Mouse (Mus musculus): ENCODE data around the gene Cog6.

Cog6 gene

DNA sequence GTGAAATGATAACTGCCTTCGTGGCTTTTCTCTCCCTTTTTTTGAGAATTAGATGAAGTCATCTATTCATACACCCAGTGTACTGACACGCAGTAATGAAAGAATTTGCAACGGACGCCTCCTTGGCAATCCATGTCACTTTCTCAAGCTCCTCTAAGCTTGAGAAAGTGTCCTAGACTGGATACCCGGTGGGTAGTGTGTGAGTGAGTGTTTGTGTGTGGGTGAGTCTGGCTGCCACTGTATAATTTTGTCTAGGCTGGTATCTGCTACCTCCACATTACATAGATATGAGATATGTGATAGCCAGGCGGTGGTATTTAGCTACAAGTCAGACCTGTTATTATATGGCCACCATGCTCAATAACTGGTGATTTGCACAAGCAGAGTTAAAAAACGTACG lies 22.7 kb upstream of the Cog6 start:
- TF ChIP-seq POU5F1 (IDR thresholded peaks at IDR 0.05; ENCODE audit: borderline replicate concordance, low read length) (no peak), NANOG (IDR thresholded peaks at IDR 0.05; ENCODE audit: borderline replicate concordance, low read length) (no peak), CTCF (conservative IDR thresholded peaks at IDR 0.05; ENCODE audit: low read length) (no peak)
- Histone ChIP-seq H3K27me3 (ENCODE audit: insufficient read depth, low read length) (peaks cover 72% of the 10 kb centered on the region), H3K9me3 (ENCODE audit: low read length) (no peaks in the 10 kb centered on the region), H3K4me1 (replicated peaks; ENCODE audit: low read depth, low read length) (peaks cover 12% of the 10 kb centered on the region), H3K4me3 (replicated peaks; ENCODE audit: low read length) (no peak overlapping the region), H3K36me3 (ENCODE audit: insufficient read depth, low read length) (no peaks in the 10 kb centered on the region)

DNA sequence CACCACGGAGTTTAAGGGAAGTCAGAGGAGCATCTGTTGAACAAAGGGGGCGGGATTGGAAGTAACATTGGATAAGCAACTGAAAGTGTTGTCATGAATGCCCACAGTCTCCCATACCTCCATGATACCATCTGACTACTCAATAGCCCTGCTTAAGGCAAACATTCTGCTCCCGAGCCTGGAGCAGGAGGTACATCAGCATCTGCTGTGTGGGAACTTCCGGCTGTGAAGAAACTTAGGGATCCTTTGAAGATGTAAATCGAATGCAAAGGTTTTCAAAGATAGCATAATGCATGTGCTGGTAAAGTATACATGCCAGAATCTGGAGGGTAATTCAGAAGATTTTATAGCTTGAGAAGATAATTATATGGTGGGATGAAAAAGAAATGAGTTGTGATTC lies 21.9 kb upstream of the Cog6 start:
- H3K27me3 ChIP-seq (ENCODE audit: insufficient read depth, low read length) = peaks cover 72% of the 10 kb centered on the region
- no peaks in the 10 kb centered on the region for H3K36me3 ChIP-seq (ENCODE audit: insufficient read depth, low read length)
- peaks cover 12% of the 10 kb centered on the region for H3K4me1 ChIP-seq (replicated peaks; ENCODE audit: low read depth, low read length)
- no peaks in the 10 kb centered on the region for H3K9me3 ChIP-seq (ENCODE audit: low read length)
- no peak for TF ChIP-seq CTCF (conservative IDR thresholded peaks at IDR 0.05; ENCODE audit: low read length)
- TF ChIP-seq NANOG (IDR thresholded peaks at IDR 0.05; ENCODE audit: borderline replicate concordance, low read length) = no peak
- TF ChIP-seq POU5F1 (IDR thresholded peaks at IDR 0.05; ENCODE audit: borderline replicate concordance, low read length) = no peak
- no peak overlapping the region for H3K4me3 ChIP-seq (replicated peaks; ENCODE audit: low read length)

DNA sequence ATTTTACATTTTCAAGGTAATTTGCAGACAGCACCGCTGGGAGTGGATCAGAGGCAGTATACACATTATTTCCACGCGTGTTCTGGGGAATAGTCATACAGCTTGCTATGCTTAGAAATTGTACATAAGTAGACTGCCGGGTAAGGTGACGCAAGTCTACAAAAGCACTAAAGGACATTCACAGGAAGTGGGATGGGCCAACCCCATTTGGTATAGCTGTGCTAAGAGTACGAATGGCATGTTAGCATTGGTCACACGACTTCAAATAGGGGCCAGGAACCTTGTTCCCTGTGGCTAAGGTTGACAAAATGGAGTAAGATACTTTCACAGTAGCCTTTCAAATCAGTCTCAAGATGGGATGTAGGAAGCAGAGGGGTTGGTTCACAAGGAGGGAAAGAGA lies 19.9 kb upstream of the Cog6 start:
- H3K36me3 ChIP-seq (ENCODE audit: insufficient read depth, low read length) = no peaks in the 10 kb centered on the region
- no peaks in the 10 kb centered on the region for H3K9me3 ChIP-seq (ENCODE audit: low read length)
- no peak overlapping the region for H3K4me3 ChIP-seq (replicated peaks; ENCODE audit: low read length)
- no peak for TF ChIP-seq NANOG (IDR thresholded peaks at IDR 0.05; ENCODE audit: borderline replicate concordance, low read length)
- TF ChIP-seq CTCF (conservative IDR thresholded peaks at IDR 0.05; ENCODE audit: low read length) = no peak
- H3K27me3 ChIP-seq (ENCODE audit: insufficient read depth, low read length) = peaks cover 52% of the 10 kb centered on the region
- H3K4me1 ChIP-seq (replicated peaks; ENCODE audit: low read depth, low read length) = peaks cover 9% of the 10 kb centered on the region

DNA sequence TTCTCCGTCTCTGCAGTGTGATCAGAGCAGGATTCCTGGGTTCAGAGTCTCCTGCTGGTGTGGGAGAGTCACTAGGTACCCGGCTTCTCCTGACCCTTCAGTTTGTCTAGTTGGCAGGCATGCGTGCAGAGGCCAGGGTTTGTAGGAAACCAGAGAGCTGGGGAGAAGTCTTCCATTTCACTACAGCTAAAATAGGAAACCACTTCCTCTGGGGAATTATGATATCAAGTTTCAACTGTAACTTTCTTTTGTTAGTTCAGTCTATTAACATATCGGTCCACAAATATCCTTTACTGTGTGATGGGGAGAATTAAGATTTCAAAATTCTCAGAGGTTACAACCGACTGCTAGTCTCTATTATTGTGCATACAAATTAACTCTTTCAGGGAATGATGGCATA lies 19.0 kb upstream of the Cog6 start:
- Histone ChIP-seq H3K4me3 (replicated peaks; ENCODE audit: low read length) (no peak overlapping the region), H3K4me1 (replicated peaks; ENCODE audit: low read depth, low read length) (peaks cover 11% of the 10 kb centered on the region), H3K36me3 (ENCODE audit: insufficient read depth, low read length) (no peaks in the 10 kb centered on the region), H3K9me3 (ENCODE audit: low read length) (no peaks in the 10 kb centered on the region), H3K27me3 (ENCODE audit: insufficient read depth, low read length) (peaks cover 43% of the 10 kb centered on the region)
- TF ChIP-seq POU5F1 (IDR thresholded peaks at IDR 0.05; ENCODE audit: borderline replicate concordance, low read length) (no peak), CTCF (conservative IDR thresholded peaks at IDR 0.05; ENCODE audit: low read length) (no peak), NANOG (IDR thresholded peaks at IDR 0.05; ENCODE audit: borderline replicate concordance, low read length) (no peak)

DNA sequence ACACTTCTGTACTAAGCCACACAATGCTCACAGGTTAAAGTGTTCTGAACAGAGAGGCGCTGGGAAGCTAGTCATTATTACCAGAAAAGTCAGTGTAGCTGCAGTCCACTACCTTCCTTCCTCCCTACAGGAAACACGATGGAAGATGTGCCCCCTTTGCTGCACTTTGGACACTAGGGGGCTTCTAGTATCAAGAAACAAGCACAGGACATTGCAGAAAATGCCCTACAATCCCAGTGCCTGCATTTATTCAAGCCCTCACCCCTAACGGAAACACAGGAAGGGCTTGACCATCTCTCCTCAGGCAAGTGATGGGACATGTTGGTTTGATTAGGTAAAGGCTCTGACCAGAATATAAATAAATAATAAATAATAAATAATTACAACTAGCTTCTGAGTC lies 16.4 kb upstream of the Cog6 start:
- H3K4me1 ChIP-seq (replicated peaks; ENCODE audit: low read depth, low read length) = peaks cover 5% of the 10 kb centered on the region
- no peaks in the 10 kb centered on the region for H3K9me3 ChIP-seq (ENCODE audit: low read length)
- TF ChIP-seq CTCF (conservative IDR thresholded peaks at IDR 0.05; ENCODE audit: low read length) (peak; percentile 46), NANOG (IDR thresholded peaks at IDR 0.05; ENCODE audit: borderline replicate concordance, low read length) (no peak), POU5F1 (IDR thresholded peaks at IDR 0.05; ENCODE audit: borderline replicate concordance, low read length) (no peak)
- no peak overlapping the region for H3K4me3 ChIP-seq (replicated peaks; ENCODE audit: low read length)
- peaks cover 22% of the 10 kb centered on the region for H3K27me3 ChIP-seq (ENCODE audit: insufficient read depth, low read length)
- no peaks in the 10 kb centered on the region for H3K36me3 ChIP-seq (ENCODE audit: insufficient read depth, low read length)

DNA sequence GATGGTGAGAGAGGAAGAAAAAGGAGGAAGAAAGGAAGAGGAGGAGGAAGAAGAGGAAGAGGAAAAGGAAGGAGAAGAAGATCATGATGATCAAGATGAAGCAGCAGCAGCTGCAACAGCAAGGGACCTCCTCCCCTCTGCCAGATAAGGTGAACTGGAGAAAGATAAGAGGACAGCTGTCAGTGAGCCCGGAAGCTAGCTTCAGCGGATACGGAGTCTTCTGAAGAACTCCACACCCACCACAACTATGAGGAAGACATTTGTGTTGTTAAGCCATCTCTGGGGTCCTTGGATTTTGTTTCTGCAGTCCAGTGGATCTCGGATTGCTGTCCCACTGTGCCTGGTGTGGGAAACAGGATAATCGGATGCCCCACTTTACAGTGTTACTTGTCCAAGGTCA lies 15.4 kb upstream of the Cog6 start:
- Histone ChIP-seq H3K4me1 (replicated peaks; ENCODE audit: low read depth, low read length) (peaks cover 5% of the 10 kb centered on the region), H3K9me3 (ENCODE audit: low read length) (no peaks in the 10 kb centered on the region), H3K27me3 (ENCODE audit: insufficient read depth, low read length) (peaks cover 15% of the 10 kb centered on the region), H3K4me3 (replicated peaks; ENCODE audit: low read length) (no peak overlapping the region), H3K36me3 (ENCODE audit: insufficient read depth, low read length) (no peaks in the 10 kb centered on the region)
- TF ChIP-seq POU5F1 (IDR thresholded peaks at IDR 0.05; ENCODE audit: borderline replicate concordance, low read length) (no peak), CTCF (conservative IDR thresholded peaks at IDR 0.05; ENCODE audit: low read length) (no peak), NANOG (IDR thresholded peaks at IDR 0.05; ENCODE audit: borderline replicate concordance, low read length) (no peak)

DNA sequence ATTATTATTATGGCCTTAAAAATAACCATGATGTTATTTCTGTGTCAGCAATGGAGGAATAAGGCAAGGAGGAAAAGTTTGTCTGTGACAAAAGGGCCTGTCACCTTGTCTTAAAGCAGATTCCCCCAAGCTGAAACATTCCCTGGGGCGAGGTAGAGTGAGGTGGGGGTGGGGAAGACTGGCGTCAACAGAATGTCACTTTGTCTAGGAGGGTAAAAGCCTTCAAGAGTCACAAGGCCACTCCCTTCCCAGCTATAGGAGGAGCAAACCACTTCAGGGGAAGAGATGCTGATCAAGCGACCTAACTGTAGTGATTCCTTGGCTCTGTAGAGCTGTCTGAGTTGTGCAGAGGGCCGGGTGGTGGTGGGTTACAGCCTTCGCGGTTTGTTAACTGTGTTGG lies 14.5 kb upstream of the Cog6 start:
- Histone ChIP-seq H3K36me3 (ENCODE audit: insufficient read depth, low read length) (no peaks in the 10 kb centered on the region), H3K4me1 (replicated peaks; ENCODE audit: low read depth, low read length) (peaks cover 5% of the 10 kb centered on the region), H3K4me3 (replicated peaks; ENCODE audit: low read length) (no peak overlapping the region), H3K9me3 (ENCODE audit: low read length) (no peaks in the 10 kb centered on the region), H3K27me3 (ENCODE audit: insufficient read depth, low read length) (peaks cover 15% of the 10 kb centered on the region)
- no peak for TF ChIP-seq POU5F1 (IDR thresholded peaks at IDR 0.05; ENCODE audit: borderline replicate concordance, low read length)
- TF ChIP-seq NANOG (IDR thresholded peaks at IDR 0.05; ENCODE audit: borderline replicate concordance, low read length) = no peak
- TF ChIP-seq CTCF (conservative IDR thresholded peaks at IDR 0.05; ENCODE audit: low read length) = no peak

DNA sequence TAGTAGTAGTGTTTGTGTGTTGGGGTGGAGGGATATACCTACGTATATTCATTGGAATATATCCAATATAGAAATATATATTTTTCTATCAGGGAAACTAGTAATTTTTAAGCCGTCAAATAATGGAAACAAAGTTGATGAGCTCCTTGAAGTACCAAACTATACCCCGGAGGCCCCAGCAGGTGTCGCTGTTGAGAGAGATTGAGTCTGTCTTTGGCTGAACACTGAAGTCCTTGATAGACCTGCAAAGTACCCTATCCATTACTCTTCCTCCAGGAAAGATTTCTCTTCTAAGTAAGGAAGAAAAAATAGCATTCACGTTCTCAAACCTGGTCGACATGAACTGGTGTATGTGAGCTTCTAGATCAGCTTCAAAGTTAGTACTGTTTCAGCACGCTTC lies 12.0 kb upstream of the Cog6 start:
- TF ChIP-seq CTCF (conservative IDR thresholded peaks at IDR 0.05; ENCODE audit: low read length) (peak; percentile 81), NANOG (IDR thresholded peaks at IDR 0.05; ENCODE audit: borderline replicate concordance, low read length) (no peak)
- Histone ChIP-seq H3K4me3 (replicated peaks; ENCODE audit: low read length) (no peak overlapping the region), H3K4me1 (replicated peaks; ENCODE audit: low read depth, low read length) (peaks cover 5% of the 10 kb centered on the region), H3K36me3 (ENCODE audit: insufficient read depth, low read length) (no peaks in the 10 kb centered on the region), H3K27me3 (ENCODE audit: insufficient read depth, low read length) (peaks cover 3% of the 10 kb centered on the region; the same call in 1 of the 2 replicates), H3K9me3 (ENCODE audit: low read length) (no peaks in the 10 kb centered on the region)

DNA sequence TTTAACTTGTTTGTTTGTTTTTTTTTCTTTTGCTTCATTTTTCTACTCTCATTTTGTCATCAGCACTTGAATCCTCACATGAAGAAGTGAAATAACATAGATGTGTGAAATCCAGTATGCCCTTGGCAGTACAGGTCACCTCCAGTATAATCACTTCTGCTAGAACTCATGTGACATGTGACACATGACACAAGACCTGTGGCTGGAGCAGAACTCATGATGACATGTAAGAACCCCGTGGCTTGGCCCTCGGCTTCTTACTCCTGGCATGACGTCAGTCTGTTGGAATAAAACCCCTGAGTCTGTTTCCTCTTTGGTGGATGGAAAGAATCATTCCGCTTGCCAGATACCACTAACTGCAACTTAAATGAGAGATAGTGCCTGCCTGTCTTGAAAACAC lies 10.3 kb upstream of the Cog6 start:
- no peaks in the 10 kb centered on the region for H3K9me3 ChIP-seq (ENCODE audit: low read length)
- H3K4me1 ChIP-seq (replicated peaks; ENCODE audit: low read depth, low read length) = peaks cover 5% of the 10 kb centered on the region
- TF ChIP-seq NANOG (IDR thresholded peaks at IDR 0.05; ENCODE audit: borderline replicate concordance, low read length) (no peak), CTCF (conservative IDR thresholded peaks at IDR 0.05; ENCODE audit: low read length) (no peak), POU5F1 (IDR thresholded peaks at IDR 0.05; ENCODE audit: borderline replicate concordance, low read length) (no peak)
- peaks cover 3% of the 10 kb centered on the region; the same call in 1 of the 2 replicates for H3K27me3 ChIP-seq (ENCODE audit: insufficient read depth, low read length)
- no peaks in the 10 kb centered on the region for H3K36me3 ChIP-seq (ENCODE audit: insufficient read depth, low read length)
- no peak overlapping the region for H3K4me3 ChIP-seq (replicated peaks; ENCODE audit: low read length)
